Mouse (Mus musculus) hematopoietic stem cell, adult 5-6 weeks (primary cell): ENCODE measurements around the gene Egflam. TPM values are rescaled to one million over a fixed set of nuclear protein-coding genes. Genes with fewer than 3 reads are reported as not detected.

Experiments
- ATAC-seq, 2 experiments: fragments of 125-278 bp in 1 of 2; replicated peaks in 1 of 2; 2 replicates each; pipeline ENCODE4 v1.8.0; 2016 to 2017; ENCODE audit warnings: inconsistent platforms in 2 of 2, mild to moderate bottlenecking in 2 of 2, moderate number of reproducible peaks in 2 of 2, low read depth in 1 of 2, moderate TSS enrichment in 1 of 2; ENCODE audit not compliant: low FRiP score in 2 of 2, poor library complexity in 2 of 2, severe bottlenecking in 2 of 2, insufficient read depth in 1 of 2, low TSS enrichment in 1 of 2
- total RNA-seq: library from RNA; stranded (forward); fragments of 172-1452, 232-1000 nt; gene quantifications from 2 replicates; pipeline ENCODE4 v1.2.3, GENCODE M21; 2017

Egflam gene
- total RNA-seq, 1 experiment from 2014 or later: not detected

DNA sequence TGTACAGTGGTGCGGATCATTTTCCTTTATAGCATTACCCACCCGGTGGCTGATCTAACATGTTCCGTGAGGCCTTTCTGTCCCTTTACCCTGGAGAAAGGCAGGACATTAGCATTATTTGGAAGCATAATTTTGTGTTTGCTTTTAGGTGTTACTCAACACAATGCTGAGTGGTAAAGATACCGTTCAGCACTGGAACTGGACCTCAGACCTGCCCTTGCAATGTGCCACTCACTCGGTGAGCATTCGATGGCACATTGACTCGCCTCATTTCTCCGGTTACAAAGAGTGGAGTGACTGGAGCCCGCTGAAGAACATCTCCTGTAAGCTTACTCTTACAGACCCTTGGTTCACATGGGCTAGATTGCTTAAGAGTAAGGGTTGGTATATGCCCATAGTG, 231.5 kb downstream of the Egflam start:
- no peak for ATAC-seq

DNA sequence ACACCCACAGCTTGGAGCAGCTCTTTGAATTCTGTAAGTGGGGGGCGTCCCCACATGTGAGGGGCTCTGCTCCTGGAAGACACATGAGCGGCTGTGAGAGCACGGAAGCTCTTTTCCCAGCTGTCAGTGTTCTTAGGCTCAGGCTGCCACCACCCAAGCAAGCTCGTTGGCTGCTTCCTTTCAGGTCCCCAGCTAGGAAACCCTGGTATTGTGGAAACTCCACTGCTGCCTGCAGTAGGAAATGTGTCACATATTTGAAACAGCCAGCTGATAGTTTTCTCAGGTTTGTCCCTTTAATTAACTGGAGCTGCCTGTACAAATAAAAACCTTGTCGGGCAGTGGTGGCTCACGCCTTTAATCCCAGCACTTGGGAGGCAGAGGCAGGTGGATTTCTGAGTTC, 234.3 kb downstream of the Egflam start:
- ATAC-seq: no peak

DNA sequence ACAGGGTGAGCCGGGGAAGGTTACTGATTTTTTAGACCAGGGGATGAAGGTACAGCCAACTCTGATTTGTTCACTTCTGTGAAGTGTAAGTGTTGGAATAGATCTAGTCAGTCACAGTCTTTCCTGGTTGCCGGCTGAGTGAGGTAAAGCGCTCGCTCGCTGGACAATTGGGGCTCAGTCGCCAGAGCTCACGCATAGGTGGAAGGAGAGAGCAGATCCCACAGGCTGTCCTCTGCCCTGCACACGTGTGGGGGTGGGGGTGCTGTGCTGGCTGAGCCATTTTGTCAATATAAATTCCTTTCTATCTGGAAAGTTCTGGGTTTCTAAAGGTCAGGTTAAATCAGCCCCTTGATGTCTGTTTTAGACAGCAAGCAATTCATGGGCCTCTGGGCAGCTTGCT, 237.9 kb downstream of the Egflam start:
- ATAC-seq: no peak

DNA sequence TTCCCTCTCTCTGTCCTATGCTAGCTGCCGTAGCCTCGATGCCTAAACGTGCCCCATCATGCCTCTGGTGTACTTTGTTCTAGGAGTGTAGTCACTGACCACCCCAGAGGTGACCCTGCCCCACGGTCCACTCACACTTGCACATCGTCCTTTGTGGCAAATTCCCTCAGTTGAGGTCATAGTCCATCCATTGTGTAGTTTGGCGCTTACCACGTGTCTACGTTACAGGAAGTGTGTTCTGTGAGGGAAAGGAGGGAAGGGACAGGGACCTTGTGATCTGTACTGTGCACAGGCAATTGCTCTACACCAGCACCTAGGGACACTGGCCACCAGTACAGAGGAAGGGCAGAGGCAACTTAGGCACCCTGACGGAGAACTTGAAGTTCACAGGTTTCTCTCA, 238.3 kb downstream of the Egflam start:
- ATAC-seq: no peak

DNA sequence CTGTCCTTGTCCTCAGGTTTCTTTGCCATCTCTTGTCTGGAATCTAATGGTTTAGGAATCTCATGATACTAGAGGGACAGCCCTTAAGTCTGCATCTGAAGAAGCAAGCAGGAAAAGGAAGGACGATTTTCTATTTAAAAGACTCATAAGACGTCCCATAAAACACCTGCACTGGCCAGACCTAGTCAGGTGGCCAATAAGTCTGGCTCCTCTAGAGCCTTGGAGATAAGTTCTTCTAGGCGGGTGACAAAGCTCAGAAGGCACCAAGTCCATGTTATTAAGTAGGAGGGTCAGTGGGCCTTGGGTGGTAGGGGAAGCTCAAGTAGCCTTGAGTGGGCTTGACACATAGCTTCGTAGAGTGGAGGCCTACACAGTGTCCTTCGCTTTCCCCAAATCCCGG, 240.5 kb downstream of the Egflam start:
- ATAC-seq: no peak
